Mouse (Mus musculus) left cerebral cortex, postnatal 10 days (tissue): Measurements from ENCODE around the gene Vps53. TPM values are rescaled to one million over a fixed set of nuclear protein-coding genes. Genes with fewer than 3 reads are reported as not detected.

Experiments used
- DNase-seq, 2 experiments: peaks; one replicate each; pipeline ENCODE4 v3.0.0; 2021 to 2022; ENCODE audit warnings: low spot score in 2 of 2, mixed read lengths in 1 of 2; ENCODE audit errors: extremely low spot score in 1 of 2
- intact Hi-C: fragments of 180-260 bp; cut with DNase I; formaldehyde crosslinking; loops from one replicate; pipeline ENCODE4 v1.15.1; 2025
- total RNA-seq, 2 experiments: library from RNA; stranded (reverse); gene quantifications; 2 replicates each; pipeline ENCODE4 v1.2.3; 2021

The Vps53 gene
- total RNA-seq, 2 experiments from 2014 or later = 74.5 to 82.5 TPM

DNA sequence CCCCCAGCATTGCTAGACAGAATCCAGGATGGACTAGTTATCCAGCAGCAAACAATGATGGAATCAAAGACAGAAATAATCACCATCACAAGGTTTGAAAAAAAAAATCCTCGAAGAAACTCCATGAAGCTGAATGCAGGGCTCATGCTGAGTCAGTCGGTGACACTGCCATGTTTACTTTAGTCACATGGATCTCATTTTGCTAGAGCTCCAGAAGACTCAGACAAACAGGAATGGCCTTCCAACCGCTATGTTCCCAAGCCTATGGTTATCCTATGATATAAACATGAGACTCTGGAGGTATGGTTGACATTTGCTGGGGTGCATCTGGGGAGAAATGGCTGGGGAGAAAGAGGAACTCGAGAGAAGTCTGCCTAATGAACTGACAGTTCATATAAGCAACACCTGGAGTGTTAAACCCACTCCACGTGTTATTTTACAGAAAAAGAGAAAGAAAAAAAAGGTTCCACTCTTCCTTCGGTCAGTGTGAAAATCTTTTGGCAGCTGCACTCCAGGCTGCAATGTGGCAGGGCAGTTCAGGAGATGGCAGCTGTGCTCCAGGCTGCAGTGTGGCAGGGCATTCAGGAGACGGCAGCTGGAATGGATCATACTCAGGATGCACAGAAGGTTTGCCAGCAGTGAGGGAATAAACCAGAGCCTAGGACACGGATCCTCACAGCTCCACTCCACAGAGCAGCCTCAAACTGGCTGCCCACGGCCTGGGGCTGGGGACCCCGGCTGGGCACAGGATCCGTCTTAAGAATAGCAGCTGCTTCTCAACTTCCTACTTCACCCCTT lies 105.0 kb downstream of the Vps53 start:
- no peak for DNase-seq
- intact Hi-C loops = no loop called here

DNA sequence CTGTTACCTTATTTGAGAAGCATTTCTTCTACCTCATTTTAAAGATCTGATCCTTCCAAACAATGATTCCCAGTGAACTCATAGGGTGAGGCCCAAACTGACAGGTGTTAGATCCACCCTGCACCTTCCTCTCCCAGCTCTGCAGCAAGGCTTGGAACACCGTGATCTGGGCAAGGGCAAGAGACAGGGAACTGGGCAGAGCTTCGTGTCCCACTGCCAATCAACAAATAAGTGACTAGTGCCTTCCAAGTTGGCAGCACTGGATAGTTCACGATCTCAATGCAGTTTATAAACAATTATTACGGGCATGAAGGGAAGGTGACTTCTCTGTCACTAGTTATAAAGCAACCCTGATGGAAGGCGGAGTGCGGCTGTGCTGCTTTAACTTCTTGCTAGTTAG lies 109.6 kb downstream of the Vps53 start:
- intact Hi-C loops = no loop called here
- DNase-seq = no peak

DNA sequence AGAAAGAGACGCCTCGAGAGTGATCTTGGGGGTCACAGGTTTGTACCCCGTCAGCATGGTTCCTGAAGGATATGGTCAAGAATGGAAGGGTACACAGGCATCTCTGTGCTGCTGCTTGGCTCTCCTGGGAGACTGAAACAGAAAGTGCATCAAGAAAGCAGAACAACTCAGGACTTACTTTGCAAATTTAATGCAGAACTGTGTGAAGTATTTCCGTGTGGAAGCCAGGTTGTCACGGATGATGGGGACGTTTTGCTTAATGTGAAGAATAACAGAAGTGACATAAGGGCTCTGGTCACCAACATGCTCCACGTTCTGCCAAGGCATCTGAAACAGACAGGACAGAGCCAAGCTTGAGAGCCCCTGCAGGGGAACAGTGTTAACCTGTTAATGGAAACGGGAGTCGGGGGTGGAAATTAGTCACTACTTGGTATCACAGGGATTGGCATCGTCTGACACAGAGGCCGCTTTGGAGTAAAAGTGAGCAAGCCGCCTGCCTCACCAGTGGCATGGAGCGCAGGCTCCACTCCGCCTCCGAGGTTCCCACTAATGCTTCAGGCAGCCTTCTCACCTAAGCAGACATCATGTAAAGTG lies 112.8 kb downstream of the Vps53 start:
- intact Hi-C loops = no loop called here
- DNase-seq = no peak

DNA sequence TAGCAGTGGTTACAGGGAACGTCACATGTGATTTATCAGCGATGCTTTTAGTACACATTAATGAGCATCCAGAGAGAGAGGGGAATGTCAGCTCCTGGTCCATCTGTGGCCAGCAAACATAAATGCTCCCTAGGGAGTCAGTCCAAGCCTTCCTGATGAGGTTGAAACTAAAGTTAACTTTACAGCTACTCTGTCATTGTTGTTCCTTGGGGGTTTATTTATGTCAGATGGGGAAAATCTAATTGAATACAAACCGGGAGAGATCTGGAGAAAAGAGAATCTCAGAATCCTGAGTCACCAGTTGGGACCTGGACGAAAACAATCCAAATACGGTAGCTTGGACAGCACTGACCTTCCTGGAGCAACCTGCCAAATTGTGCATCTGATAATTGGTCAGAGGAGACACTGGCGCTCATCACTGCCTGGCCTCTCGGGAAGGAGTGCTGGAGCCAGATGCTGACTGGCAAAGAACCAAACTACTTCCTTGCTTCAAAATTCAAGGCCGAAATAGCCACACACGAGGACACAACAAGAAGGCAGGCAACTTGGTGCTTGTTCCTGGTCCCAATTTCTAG lies 113.8 kb downstream of the Vps53 start:
- intact Hi-C loops = no loop called here
- no peak for DNase-seq

DNA sequence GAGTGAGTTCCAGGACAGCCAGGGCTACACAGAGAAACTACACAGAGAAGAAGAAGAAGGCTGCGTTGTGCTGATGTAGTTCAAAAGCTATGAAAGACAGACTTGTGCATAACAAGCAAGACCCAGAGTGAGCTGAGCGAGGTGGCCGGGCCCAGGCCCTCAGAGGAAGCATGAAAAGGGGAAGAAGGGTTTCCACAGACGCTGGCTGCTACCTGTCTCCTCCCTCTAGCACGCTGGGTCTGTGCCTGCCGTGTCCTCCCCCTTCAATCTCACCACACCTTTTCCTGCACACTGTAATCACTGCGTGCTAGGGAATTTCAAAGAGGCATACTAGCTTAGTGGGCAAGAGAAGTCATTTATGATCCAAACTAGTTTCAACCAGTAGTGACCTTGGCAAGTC lies 115.0 kb downstream of the Vps53 start:
- intact Hi-C loops = no loop called here
- DNase-seq = no peak

DNA sequence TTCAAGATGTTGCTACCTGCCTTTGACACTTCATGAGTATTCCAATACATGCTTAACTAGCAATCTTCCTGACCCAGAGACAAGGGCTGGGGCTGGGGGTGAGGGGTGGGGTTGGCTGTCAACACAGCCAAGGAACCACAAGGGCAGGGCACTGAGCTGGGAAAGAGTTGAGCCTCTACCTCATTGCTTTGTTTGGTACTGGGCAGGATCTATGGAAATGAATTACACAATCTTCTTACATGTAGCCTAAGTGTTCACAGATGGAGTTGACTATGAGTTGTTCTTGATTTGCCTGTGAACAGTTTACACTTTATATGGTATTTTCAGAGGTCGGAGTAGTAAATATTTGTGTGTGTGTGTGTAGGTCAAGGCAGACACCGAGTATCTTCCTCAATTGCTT lies 118.5 kb downstream of the Vps53 start:
- intact Hi-C loops = no loop called here
- DNase-seq = no peak

DNA sequence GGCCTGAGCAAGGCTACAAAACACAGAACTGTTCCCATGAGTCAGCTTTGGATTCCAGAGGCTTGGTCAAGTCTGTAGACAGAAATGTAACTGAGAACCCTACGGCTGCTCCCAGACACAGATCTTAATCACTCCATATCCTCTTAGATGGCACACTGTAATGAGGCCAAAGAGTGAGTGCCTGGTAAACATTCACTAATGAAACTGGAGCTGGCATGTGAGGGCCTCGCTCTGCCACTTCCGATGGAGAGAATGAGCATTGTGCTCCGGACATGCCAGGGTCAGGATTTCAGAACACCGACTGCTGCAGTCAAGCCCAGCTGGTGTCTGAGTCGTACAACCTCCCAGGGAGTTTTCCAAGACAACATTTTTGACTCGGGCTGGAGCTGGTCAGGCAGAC lies 119.5 kb downstream of the Vps53 start:
- intact Hi-C loops = no loop called here
- DNase-seq = no peak

DNA sequence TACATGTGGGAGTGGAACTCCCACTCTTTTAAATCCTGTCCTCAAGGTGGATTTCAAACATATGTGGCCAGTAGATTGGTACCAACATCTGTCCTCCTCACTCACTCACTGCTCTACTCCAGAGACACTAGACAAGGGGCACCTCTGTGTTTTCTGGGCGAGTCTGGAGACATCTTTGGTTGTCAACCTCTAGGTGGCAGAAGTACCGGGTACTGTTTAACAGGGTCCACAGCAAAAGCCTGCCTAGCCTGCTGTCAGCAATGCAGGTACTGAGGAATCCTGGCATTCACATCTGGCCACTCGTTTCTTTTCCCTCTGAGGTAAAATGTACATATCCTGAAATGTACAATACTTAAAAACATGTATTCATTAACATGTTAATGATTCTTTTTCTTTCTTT lies 123.0 kb downstream of the Vps53 start:
- DNase-seq = no peak
- intact Hi-C loops = no loop called here

DNA sequence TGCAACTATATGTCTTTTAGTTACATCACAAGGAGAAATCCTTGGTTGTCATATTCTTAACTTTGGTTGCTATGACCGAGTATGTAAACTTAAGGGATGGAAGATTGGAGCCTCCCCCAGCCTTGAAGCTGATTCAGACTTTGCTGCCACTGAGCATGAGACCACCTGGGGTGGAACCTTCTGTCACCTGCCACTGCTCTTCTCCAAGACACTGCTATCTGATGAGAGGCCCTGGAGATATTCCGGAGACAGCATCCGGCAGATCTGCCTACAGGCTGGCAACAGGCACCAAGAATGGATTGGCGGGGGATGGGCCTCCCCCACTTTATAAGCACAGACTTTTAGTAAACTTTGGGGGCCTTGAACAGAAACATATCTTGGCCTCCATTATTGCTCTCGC lies 127.0 kb downstream of the Vps53 start:
- DNase-seq = no peak

DNA sequence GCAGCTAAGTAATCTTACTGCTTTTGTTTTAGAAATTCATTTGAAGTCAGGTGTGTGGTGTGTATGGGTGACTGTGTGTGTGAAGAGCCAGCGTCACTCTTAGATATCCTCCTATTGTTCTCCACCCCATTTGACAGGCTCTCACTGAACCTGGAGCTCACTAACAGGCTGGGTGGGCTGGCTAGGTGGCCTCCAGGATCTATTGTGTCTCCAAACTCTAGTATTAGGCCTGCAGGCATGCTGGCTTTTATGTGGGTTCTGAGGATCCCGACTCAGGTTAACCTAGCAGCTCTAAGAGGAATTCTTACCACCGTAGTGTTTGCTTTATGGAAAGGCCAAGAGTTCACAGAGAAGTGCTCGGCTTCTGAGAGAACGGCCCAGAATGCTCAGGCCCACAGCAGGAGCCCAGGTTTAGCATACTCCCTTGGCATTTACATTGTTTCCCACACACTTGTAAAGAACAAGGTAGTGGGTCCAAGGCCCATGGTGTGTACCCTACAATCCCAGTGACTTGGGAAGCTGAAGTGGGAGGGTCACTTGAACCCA lies 128.4 kb downstream of the Vps53 start:
- intact Hi-C loops = no loop called here
- DNase-seq = no peak

More for the DNA sequence above, 127.0 kb downstream of the Vps53 start:
- intact Hi-C loops = no loop called here

DNA sequence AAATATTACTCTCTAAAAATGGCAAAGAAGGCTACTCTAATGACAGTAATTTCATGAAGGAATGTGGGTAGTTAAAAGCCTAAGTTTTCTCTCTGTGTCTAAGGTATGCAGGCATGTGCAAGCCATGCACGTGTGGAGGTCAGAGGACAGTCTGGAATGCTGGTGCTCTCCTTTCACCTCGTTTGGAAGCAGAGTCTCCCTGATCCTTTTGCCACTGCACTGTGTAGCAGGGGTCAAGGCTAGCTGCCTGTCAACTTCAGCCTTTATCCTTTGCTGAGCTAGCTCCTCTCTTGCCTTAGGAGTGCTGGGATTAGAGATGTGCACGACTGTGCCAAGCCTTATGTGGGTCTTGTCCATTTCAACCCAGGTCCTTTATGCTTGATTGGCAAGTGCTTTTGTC lies 128.9 kb downstream of the Vps53 start:
- no peak for DNase-seq
- intact Hi-C loops = no loop called here

DNA sequence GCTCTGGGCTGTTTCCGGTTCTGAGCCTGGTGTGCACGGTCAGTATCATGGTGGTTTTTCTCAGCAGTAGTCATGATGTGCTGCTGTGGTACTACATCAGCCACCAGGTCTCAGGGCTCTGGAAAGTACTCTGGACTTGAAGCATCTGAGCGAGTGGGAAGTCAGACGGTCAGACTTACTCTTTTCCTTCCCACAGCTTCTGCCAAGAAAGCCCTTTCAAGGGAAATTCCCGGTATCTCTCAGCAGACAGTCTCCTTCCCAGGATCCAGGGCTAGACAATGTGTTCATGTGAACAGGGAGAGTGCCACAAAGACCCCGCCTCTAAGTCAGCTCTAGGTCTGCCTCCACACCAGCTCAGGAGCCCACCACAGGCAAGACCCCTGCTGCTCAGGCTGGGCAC lies 134.1 kb downstream of the Vps53 start:
- intact Hi-C loops = no loop called here
- DNase-seq = no peak

DNA sequence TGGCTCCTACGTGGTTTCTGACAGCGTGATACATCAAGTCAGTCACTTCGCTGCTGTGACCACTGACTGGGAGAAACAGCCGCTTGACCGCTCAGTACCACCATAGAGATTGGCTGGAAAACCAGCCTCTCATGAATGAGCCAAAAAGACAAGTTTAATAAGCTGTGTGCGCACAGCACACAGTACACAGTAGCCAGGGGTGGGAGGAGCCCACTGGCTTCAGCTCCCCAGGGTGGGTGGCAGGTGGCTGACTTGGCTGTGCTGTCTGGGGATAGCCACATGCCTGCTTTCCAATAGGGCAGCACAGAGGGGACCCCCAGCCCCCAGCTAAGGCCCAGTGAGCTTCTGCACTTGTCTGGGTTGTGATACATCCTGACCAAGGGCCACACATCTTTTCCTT lies 135.0 kb downstream of the Vps53 start:
- no peak for DNase-seq
- intact Hi-C loops = no loop called here

DNA sequence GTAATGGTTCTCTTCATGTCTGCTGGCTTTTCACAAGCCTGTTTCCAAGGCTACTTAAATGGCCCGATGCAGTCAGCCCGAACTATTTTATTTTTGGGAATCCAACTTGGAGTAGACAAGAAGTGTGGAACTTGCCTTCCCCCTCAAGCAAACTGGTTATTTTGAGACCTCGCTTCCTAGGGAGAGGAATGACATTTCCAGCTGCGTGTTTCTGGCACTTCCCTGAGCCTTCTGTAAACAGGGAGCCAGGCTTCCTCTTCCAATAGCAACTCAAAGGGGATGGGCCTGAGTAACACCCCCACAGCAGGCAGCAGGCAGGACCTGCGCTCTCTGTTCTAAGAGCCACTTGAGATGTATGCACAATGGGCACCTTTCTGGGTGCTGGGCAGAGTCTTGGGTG lies 136.6 kb downstream of the Vps53 start:
- DNase-seq = peak; percentile 73 to 76
- intact Hi-C loops = no loop called here

DNA sequence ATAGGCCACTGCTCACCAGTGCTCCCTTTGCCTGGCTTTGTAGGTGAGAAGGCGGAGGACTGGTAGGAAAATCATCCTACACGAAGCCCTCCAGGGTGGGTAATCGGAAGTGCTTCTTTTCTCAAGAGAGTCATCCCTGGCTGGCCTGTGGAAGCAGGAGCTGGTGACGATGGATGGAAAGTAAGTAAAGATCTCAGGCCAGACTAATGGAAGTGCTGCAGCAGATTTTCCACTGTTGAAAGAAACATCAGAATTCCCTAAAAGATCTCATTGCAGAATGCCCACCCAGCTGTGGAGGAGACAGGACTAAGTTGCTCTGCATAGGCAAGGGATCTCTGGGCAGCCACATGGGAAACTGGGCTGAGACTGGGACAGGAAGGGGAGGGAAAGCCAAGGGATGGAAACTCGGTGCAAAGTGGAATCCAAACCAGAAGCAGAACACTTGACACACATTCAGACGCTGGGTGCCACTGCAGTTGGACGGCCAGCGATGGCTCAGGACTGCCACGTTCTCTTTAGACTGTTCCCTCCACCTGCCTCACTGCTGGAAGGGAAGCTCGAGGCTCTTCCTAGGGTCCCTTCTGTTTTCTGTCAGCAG lies 137.3 kb downstream of the Vps53 start:
- intact Hi-C loops = no loop called here
- no peak for DNase-seq

DNA sequence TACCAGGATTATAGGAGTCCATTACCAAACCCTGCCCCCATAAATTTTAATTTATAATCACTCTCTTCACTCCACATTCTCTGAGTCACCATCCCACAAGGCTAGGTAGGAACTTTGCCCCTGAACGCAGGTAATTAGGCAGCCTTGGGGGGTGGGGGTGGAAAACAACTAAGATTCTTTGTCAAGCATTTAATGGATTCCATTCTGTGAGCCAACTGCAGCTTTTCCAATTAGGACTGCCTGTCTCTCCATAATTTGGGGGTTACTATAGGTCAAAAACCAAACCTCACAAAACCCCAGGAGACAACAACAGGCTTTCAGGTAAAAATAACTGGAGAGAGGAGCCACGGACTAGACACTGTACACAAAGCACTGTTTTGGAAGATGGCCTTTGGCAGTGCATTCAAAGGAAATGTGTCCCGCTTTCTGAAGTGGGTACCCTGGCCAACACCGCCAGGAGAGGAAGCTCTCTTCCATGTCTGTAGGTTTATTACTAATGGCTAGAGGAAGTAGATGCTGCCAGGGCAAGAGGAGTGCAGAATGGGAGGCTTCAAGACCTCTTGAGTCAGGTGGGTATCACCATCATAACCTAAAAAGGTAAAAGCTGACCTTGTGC lies 138.6 kb downstream of the Vps53 start:
- intact Hi-C loops = no loop called here
- no peak for DNase-seq

DNA sequence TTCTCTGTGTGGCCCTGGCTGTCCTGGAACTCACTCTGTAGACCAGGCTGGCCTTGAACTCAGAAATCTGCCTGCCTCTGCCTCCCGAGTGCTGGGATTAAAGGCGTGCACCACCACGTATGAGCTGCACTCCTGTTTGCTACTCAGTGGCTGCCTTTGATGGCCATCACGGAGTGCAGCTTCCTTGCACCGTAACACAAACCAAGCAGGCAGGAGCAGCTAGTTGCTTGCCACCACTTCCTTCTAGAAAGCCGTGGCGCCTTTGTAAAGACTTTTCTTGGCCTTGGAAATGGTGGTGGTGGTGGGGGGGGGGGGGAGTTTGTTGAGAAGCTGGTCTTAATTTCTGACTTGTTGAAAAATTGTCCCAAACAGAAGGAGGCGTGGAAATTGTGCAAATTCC lies 139.3 kb downstream of the Vps53 start:
- DNase-seq = no peak
- intact Hi-C loops = no loop called here

DNA sequence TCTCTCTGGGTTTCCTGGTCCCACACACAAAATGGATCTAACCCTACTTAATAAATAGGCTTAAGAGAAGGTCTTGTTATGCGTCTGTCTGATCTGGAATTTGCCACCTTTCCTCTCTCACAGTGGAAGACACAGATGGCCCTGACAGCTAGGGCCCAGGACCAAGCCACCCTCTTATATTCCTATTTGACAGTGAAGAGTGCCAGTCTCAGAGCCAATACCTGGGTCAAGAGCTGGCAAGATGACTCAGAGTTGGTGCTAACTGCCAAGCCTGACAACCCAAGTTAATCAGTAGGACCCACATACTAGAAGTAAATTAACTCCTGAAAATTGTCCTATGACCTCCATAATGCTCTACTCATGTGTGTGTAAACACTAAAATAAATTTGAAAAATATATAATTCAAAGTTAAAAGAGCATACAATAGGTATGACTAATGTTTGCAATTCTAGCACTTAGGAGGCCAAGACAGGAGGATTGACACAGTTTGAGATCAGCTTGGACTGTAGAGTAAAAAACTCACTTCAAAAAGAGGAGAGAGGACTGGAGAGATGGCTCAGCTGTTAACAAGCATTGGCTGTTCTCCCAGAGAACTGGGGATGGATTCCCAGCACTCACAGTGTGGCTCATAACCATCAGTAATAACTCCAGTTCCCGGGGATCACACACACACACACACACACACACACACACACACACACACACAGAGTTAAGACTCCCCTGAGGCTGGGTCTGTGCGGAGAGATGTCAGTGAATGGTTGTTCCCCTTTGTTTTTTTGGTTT lies 140.0 kb downstream of the Vps53 start:
- DNase-seq = no peak
- intact Hi-C loops = no loop called here
